Mouse (Mus musculus) cerebellum, adult 11 months (tissue): Measurements from ENCODE around the gene Tex37.

Experiments used
- DNase-seq: peaks from one replicate; pipeline ENCODE4 v3.0.0; 2022

Tex37 gene

GRCm38 (mm10) chr6:70918827-70919226 lies at the start of gene Tex37:
TSS of gene Tex37 (minus strand) at chr6:70918927.
- DNase-seq, result no peak

GRCm38 (mm10) chr6:70968291-70968690 lies 49.6 kb upstream of the Tex37 start:
- no peak for DNase-seq

- DNase-seq, result no peak
Measured at GRCm38 (mm10) chr6:70967422-70967821, 48.7 kb upstream of the Tex37 start.

- no peak for DNase-seq
Measured at GRCm38 (mm10) chr6:70965694-70966093, 47.0 kb upstream of the Tex37 start.

GRCm38 (mm10) chr6:70964116-70964830 lies 45.5 kb upstream of the Tex37 start:
- DNase-seq, result no peak

- no peak for DNase-seq
Measured at GRCm38 (mm10) chr6:70957341-70957940, 38.7 kb upstream of the Tex37 start.

GRCm38 (mm10) chr6:70956936-70957335 lies 38.2 kb upstream of the Tex37 start:
- DNase-seq, result no peak

- peak; percentile 8 for DNase-seq
Measured at GRCm38 (mm10) chr6:70956285-70956912, 37.7 kb upstream of the Tex37 start, which contains the start of gene Foxi3. TSS of gene Foxi3 (plus strand) at chr6:70956531.

GRCm38 (mm10) chr6:70955841-70956240 lies 37.1 kb upstream of the Tex37 start:
- no peak for DNase-seq

- DNase-seq, result no peak
Measured at GRCm38 (mm10) chr6:70955291-70955800, 36.6 kb upstream of the Tex37 start.

GRCm38 (mm10) chr6:70954040-70954439 lies 35.3 kb upstream of the Tex37 start:
- DNase-seq, result no peak

GRCm38 (mm10) chr6:70953274-70953673 lies 34.5 kb upstream of the Tex37 start:
- no peak for DNase-seq

- DNase-seq, result no peak
Measured at GRCm38 (mm10) chr6:70931801-70932200, 13.1 kb upstream of the Tex37 start.

- peak; percentile 49 for DNase-seq
Measured at GRCm38 (mm10) chr6:70921274-70922074, 2.7 kb upstream of the Tex37 start.

- DNase-seq, result no peak
Measured at GRCm38 (mm10) chr6:70912396-70912765, 6.3 kb downstream of the Tex37 start.

GRCm38 (mm10) chr6:70911668-70912395 lies 6.9 kb downstream of the Tex37 start:
- DNase-seq, result peak; percentile 69

GRCm38 (mm10) chr6:70910285-70910684 lies 8.4 kb downstream of the Tex37 start:
- DNase-seq, result no peak

GRCm38 (mm10) chr6:70909572-70909971 lies 9.2 kb downstream of the Tex37 start:
- no peak for DNase-seq

GRCm38 (mm10) chr6:70903689-70904088 lies 15.0 kb downstream of the Tex37 start:
- no peak for DNase-seq

GRCm38 (mm10) chr6:70899594-70900003 lies 19.1 kb downstream of the Tex37 start:
- no peak for DNase-seq

GRCm38 (mm10) chr6:70898166-70898565 lies 20.6 kb downstream of the Tex37 start:
- DNase-seq, result no peak

GRCm38 (mm10) chr6:70887993-70888392 lies 30.7 kb downstream of the Tex37 start:
- DNase-seq, result no peak
